Mouse (Mus musculus) liver, postnatal 0 days (tissue): ENCODE data around the gene Ofcc1.

ENCODE experiments used
- CTCF ChIP-seq: sonication (generic); IDR thresholded peaks from 2 replicates; pipeline ENCODE4 v1.5.1; 2016; ENCODE audit warnings: antibody characterized with exemption, low read depth
- EP300 ChIP-seq: IDR thresholded peaks from 2 replicates; pipeline ENCODE4 v1.6.1; 2016; ENCODE audit warnings: antibody characterized with exemption, low read depth, mild to moderate bottlenecking

- TF ChIP-seq CTCF (no peak), EP300 (no peak)
These were observed 152.9 kb downstream of the Ofcc1 start for GRCm38 (mm10) chr13:40208314-40208713.
